Mouse (Mus musculus) heart, embryonic 14.5 days (tissue): ENCODE data around the gene Mgat1. TPM values are rescaled to one million over a fixed set of nuclear protein-coding genes. Genes with fewer than 3 reads are reported as not detected.

Experiments
- ATAC-seq: fragments of 200-750 bp; cut with Nextera tagmentation; 2 replicates; pipeline ENCODE4 v1.8.0; 2017; ENCODE audit warnings: low read depth, moderate TSS enrichment; ENCODE audit not compliant: insufficient number of reproducible peaks, insufficient read depth, low FRiP score
- H3K27ac ChIP-seq, 2 experiments: fragments of 200-500 bp in 1 of 2; fragments of 300-500 bp in 1 of 2; sonication (generic) in 1 of 2; replicated peaks in 1 of 2; 2 replicates each; pipeline ENCODE4 v1.5.1; 2012 to 2014; ENCODE audit warnings: low read depth in 2 of 2, low read length in 2 of 2, control low read depth in 1 of 2, mild to moderate bottlenecking in 1 of 2, mixed read lengths in 1 of 2; ENCODE audit not compliant: control insufficient read depth in 1 of 2, insufficient read depth in 1 of 2
- H3K27me3 ChIP-seq: fragments of 300-500 bp; sonication (generic); 2 replicates; pipeline ENCODE4 v1.6.1; 2014; ENCODE audit warnings: mild to moderate bottlenecking, low read length, control low read depth; ENCODE audit not compliant: control insufficient read depth, insufficient read depth
- H3K36me3 ChIP-seq: fragments of 300-500 bp; sonication (generic); 2 replicates; pipeline ENCODE4 v1.6.1; 2014; ENCODE audit warnings: mild to moderate bottlenecking, control low read depth, low read length, mixed read lengths; ENCODE audit not compliant: control insufficient read depth, insufficient read depth
- H3K4me1 ChIP-seq, 2 experiments: fragments of 200-500 bp in 1 of 2; fragments of 300-500 bp in 1 of 2; sonication (generic) in 1 of 2; 2 replicates each; pipeline ENCODE4 v1.6.1; 2012 to 2014; ENCODE audit warnings: low read length in 2 of 2, control low read depth in 1 of 2, mixed read lengths in 1 of 2; ENCODE audit not compliant: control insufficient read depth in 2 of 2, insufficient read depth in 2 of 2
- H3K4me2 ChIP-seq: fragments of 300-500 bp; sonication (generic); 2 replicates; pipeline ENCODE4 v1.6.1; 2014; ENCODE audit warnings: mild to moderate bottlenecking, low read length
- H3K4me3 ChIP-seq, 2 experiments: fragments of 200-500 bp in 1 of 2; fragments of 300-500 bp in 1 of 2; sonication (generic) in 1 of 2; 2 replicates each; pipeline ENCODE4 v1.5.1; 2012 to 2014; ENCODE audit warnings: low read length in 2 of 2, mild to moderate bottlenecking in 2 of 2, control low read depth in 1 of 2, low read depth in 1 of 2, moderate library complexity in 1 of 2; ENCODE audit not compliant: control insufficient read depth in 1 of 2, insufficient read depth in 1 of 2
- H3K9ac ChIP-seq: fragments of 300-500 bp; sonication (generic); 2 replicates; pipeline ENCODE4 v1.6.1; 2014; ENCODE audit warnings: mild to moderate bottlenecking, low read length
- H3K9me3 ChIP-seq: fragments of 300-500 bp; sonication (generic); 2 replicates; pipeline ENCODE4 v1.6.1; 2016; ENCODE audit warnings: low read length, control low read depth; ENCODE audit not compliant: control insufficient read depth
- WGBS: fragments of 180-500 bp; shearing (Covaris S2); extraction: QIAGEN DNeasy Blood & Tissue Kit; methylation state at CpG from one replicate; pipeline ENCODE4 v1.1.7; 2014; 5-methylcytosine and 5-hydroxymethylcytosine counted together
- polyA plus RNA-seq: library from polyadenylated mRNA; unstranded; fragments of >200 nt; fragmentation: Nextera tagmentation; extraction: Ambion mirVana; gene quantifications from 2 replicates; pipeline ENCODE4 v1.2.1, GENCODE M21; 2014

The Mgat1 gene
- polyA plus RNA-seq, 1 experiment from 2014 or later = 43.5 TPM

DNA sequence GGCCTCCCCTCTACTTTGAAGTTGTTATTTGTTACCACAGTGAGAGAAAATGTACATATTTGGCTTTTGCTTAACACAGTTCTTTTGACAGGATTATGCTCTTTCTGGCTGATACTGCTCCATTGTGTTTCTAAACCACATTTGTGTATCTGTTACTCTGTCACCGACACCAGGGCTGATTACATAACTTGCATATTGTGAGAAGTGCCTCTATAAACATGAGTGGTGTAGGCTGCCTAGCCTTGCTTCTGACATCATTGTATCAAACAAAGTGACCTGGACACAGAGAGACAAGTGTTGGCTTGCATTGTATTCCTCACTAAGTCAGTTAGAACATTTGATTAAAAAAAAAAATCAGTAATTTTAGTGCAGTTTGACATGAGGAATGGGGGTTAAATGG, 15.8 kb downstream of the Mgat1 start:
- Histone ChIP-seq H3K4me3 (no peak overlapping the region), H3K36me3 (peaks cover 87% of the 10 kb centered on the region), H3K4me1 (peaks cover 0 to 12% of the 10 kb centered on the region in 2 experiments; a peak in 2 of 4 replicates), H3K27ac (no peak overlapping the region), H3K9me3 (no peaks in the 10 kb centered on the region), H3K27me3 (no peaks in the 10 kb centered on the region), H3K9ac (no peak overlapping the region), H3K4me2 (no peak overlapping the region)
- 47% methylated on average over 1 of the region's 1 CpGs for WGBS
- ATAC-seq = no peak

DNA sequence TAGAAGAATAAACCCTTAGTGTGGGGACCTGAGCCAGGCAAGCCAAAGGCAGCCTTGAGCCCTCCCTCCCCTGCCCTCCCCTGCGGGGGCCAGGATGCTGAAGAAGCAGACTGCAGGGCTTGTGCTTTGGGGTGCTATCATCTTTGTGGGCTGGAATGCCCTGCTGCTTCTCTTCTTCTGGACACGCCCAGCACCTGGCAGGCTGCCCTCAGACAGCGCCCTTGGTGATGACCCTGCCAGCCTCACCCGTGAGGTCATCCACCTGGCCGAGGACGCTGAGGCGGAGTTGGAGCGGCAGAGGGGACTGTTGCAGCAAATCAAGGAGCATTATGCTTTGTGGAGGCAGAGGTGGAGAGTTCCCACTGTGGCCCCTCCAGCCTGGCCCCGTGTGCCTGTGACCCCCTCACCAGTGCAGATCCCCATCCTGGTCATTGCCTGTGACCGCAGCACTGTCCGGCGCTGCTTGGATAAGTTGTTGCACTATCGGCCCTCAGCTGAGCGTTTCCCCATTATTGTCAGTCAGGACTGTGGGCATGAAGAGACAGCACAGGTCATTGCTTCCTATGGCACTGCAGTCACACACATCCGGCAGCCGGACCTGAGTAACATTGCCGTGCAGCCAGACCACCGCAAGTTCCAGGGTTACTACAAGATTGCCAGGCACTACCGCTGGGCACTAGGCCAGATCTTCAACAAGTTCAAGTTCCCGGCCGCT, 16.8 kb downstream of the Mgat1 start:
- WGBS = 80% methylated on average over 21 of the region's 21 CpGs
- H3K4me2 ChIP-seq = no peak overlapping the region
- no peak overlapping the region for H3K9ac ChIP-seq
- H3K4me1 ChIP-seq = peaks cover 0 to 12% of the 10 kb centered on the region in 2 experiments; a peak in 2 of 4 replicates
- no peak for ATAC-seq
- H3K9me3 ChIP-seq = no peaks in the 10 kb centered on the region
- peaks cover 78% of the 10 kb centered on the region for H3K36me3 ChIP-seq
- H3K27ac ChIP-seq = peak overlapping the region in 1 of 2 experiments; percentile 24; a peak in 1 of 4 replicates
- H3K4me3 ChIP-seq = no peak overlapping the region
- H3K27me3 ChIP-seq = no peaks in the 10 kb centered on the region

DNA sequence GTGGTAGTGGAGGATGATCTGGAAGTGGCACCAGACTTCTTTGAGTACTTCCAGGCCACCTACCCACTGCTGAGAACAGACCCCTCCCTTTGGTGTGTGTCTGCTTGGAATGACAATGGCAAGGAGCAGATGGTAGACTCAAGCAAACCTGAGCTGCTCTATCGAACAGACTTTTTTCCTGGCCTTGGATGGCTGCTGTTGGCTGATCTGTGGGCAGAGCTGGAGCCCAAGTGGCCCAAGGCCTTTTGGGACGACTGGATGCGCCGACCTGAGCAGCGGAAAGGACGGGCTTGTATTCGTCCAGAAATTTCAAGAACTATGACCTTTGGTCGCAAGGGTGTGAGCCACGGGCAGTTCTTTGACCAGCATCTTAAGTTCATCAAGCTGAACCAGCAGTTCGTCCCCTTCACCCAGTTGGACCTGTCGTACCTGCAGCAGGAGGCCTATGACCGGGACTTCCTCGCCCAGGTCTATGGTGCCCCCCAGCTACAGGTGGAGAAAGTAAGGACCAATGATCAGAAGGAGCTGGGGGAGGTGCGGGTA, 17.4 kb downstream of the Mgat1 start:
- H3K27me3 ChIP-seq = no peaks in the 10 kb centered on the region
- H3K27ac ChIP-seq = 0 out of 4 replicates have a peak overlapping the region, but pooled peaks of 1 of the 2 experiments have one; percentile 9
- no peak for ATAC-seq
- H3K36me3 ChIP-seq = peaks cover 71% of the 10 kb centered on the region
- H3K4me2 ChIP-seq = no peak overlapping the region
- H3K9ac ChIP-seq = no peak overlapping the region
- H3K9me3 ChIP-seq = no peaks in the 10 kb centered on the region
- no peak overlapping the region for H3K4me3 ChIP-seq
- 94% methylated on average over 14 of the region's 14 CpGs for WGBS
- H3K4me1 ChIP-seq = peaks cover 0 to 13% of the 10 kb centered on the region in 2 experiments; a peak in 2 of 4 replicates

DNA sequence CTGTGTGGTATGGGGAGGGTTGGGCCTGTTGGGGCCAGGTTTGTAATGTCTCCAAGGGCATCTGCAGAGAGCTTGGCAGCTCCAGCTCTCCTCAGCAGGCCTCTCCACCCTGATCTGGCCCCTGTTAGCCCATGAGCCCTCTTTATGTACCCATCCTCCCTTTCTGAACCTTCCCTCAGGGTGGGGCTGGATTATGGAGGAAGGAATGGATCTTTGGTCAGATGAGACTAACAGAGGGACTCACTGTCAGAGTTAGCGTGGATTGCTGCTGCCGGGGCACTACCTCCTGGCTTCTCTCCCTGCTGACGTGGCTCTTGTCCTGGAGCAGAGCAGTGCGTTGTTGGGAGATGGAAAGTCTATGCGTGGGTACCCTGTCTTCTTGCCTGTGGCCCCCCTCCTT, 18.3 kb downstream of the Mgat1 start:
- Histone ChIP-seq H3K4me2 (no peak overlapping the region), H3K4me3 (no peak overlapping the region), H3K9me3 (no peaks in the 10 kb centered on the region), H3K27me3 (no peaks in the 10 kb centered on the region), H3K36me3 (peaks cover 65% of the 10 kb centered on the region), H3K27ac (no peak overlapping the region), H3K9ac (no peak overlapping the region), H3K4me1 (peaks cover 6 to 22% of the 10 kb centered on the region in 2 experiments)
- 89% methylated on average over 5 of the region's 5 CpGs for WGBS
- ATAC-seq = no peak

DNA sequence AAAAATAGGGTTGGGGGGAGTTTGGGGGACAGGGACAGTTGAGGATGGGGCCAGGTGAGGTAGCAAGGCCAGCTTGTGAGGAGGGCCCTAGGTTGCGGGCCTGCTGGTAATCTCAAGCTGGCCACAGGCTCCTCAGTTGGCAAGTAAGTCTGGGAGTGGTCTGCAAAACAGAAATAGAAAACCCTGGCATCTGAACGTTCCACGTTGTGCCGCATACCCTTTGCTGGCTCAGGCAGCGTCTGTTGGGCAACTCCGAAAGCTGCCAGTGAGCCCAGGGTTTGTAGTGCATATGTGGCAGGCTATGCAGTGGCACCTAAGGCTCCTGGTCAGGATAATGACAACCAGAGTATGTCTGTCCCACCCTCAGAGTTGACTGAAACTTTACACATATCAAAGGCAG, 19.2 kb downstream of the Mgat1 start:
- Histone ChIP-seq H3K27me3 (no peaks in the 10 kb centered on the region), H3K9ac (no peak overlapping the region), H3K4me2 (no peak overlapping the region), H3K27ac (no peak overlapping the region), H3K4me3 (no peak overlapping the region), H3K9me3 (no peaks in the 10 kb centered on the region), H3K4me1 (peaks cover 13 to 30% of the 10 kb centered on the region in 2 experiments), H3K36me3 (peaks cover 60% of the 10 kb centered on the region)
- WGBS = 84% methylated on average over 6 of the region's 6 CpGs
- no peak for ATAC-seq

DNA sequence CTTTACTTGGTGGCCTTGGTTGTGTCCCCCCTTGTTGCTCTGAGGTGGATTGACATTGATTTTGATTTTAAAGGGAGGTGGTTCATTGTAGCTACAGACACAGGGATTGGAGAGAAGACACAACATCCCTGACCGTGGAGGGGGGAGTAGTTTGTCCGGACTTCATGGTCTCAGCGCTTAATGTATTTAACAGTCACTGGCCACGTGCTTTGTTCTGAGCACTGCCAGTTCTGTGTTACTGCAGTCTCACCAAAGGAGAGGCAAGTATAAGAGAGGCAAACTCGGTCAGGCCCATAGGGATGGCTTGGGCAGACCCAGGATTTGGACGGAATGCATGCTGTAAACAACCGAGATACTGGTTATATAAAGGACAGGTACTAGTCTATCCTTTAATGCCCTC, 20.1 kb downstream of the Mgat1 start:
- H3K27me3 ChIP-seq = no peaks in the 10 kb centered on the region
- H3K4me1 ChIP-seq = peaks cover 13 to 30% of the 10 kb centered on the region in 2 experiments
- peaks cover 52% of the 10 kb centered on the region for H3K36me3 ChIP-seq
- no peak overlapping the region for H3K27ac ChIP-seq
- no peak overlapping the region for H3K4me3 ChIP-seq
- no peaks in the 10 kb centered on the region for H3K9me3 ChIP-seq
- 89% methylated on average over 7 of the region's 7 CpGs for WGBS
- H3K9ac ChIP-seq = no peak overlapping the region
- ATAC-seq = no peak
- no peak overlapping the region for H3K4me2 ChIP-seq

DNA sequence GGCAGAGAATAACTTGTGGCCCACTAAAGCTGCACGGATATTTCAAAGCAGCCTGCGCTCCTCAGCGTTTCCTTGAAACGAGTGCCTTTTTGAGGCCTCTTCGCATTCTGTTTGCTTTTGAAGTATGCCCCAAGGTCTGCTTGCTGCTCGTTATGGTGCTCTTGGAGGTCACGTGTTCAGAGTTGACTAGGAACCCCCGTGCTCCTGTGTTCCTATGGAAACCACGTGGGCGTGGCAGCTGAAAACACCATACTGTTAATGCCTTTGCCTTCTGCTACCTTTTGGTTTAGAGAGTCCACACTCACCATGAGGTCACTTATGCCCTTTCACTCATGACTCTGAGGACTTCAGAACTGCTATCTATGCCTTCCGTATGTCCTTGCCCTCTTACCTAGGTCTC, 20.6 kb downstream of the Mgat1 start:
- Histone ChIP-seq H3K27ac (no peak overlapping the region), H3K4me1 (peaks cover 13 to 30% of the 10 kb centered on the region in 2 experiments), H3K4me3 (no peak overlapping the region), H3K27me3 (no peaks in the 10 kb centered on the region), H3K36me3 (peaks cover 49% of the 10 kb centered on the region), H3K9me3 (no peaks in the 10 kb centered on the region), H3K4me2 (no peak overlapping the region), H3K9ac (no peak overlapping the region)
- WGBS = 75% methylated on average over 11 of the region's 11 CpGs
- ATAC-seq = no peak
